Mouse (Mus musculus): ENCODE measurements around the gene Gm20489. TPM values are rescaled to one million over a fixed set of nuclear protein-coding genes. Genes with fewer than 3 reads are reported as not detected.

Gene Gm20489
- polyA plus RNA-seq, 1 experiment from 2014 or later: not detected

DNA sequence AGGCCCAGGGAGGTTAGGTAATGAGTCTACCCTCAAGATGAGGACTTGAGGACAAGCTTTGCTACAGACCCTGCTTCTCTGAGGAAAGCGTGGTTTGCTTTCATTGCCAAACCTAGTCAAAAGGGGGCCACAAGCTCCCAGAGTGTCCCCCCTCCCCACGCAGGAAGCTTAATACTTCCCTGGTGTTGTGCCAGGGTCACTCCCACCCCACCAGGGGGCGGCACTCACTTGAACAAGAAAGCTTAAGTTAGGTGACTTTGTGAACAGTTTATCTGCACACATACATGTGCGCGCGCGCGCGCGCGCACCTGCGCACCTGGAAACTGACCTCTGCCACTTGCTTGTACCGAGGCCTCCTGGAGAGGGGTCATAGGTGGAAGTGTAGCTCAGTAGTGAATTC, 12.2 kb downstream of the Gm20489 start:
- H3K27ac ChIP-seq: no peak overlapping the region
- no peaks in the 10 kb centered on the region for H3K36me3 ChIP-seq
- H3K4me1 ChIP-seq (replicated peaks): peaks cover 19% of the 10 kb centered on the region
- ATAC-seq: no peak
- 88% methylated on average over 13 of the region's 13 CpGs for WGBS
- no peak overlapping the region for H3K9ac ChIP-seq (replicated peaks)
- H3K27me3 ChIP-seq: no peaks in the 10 kb centered on the region
- H3K9me3 ChIP-seq: no peaks in the 10 kb centered on the region
- H3K4me3 ChIP-seq (replicated peaks): no peak overlapping the region
- no peak overlapping the region for H3K4me2 ChIP-seq (replicated peaks)

GRCm38 (mm10) chrX:101254740-101255139, 14.1 kb downstream of the Gm20489 start:
- Histone ChIP-seq H3K36me3 (no peaks in the 10 kb centered on the region), H3K27me3 (no peaks in the 10 kb centered on the region), H3K4me2 (replicated peaks) (peak overlapping the region; percentile 77), H3K9ac (replicated peaks) (peak overlapping the region; percentile 59), H3K9me3 (no peaks in the 10 kb centered on the region), H3K4me3 (replicated peaks) (peak overlapping the region; percentile 54), H3K27ac (no peak overlapping the region), H3K4me1 (replicated peaks) (peaks cover 9% of the 10 kb centered on the region)
- ATAC-seq: peak; percentile 42
- 32% methylated on average over 26 of the region's 26 CpGs for WGBS

- no peaks in the 10 kb centered on the region for H3K9me3 ChIP-seq
- no peak within 1 kb of the TSS for H3K27ac ChIP-seq
- H3K9ac ChIP-seq (replicated peaks): peak within 1 kb of the TSS; percentile 59
- H3K36me3 ChIP-seq: no peaks in the 10 kb centered on the region
- H3K4me1 ChIP-seq (replicated peaks): peaks cover 9% of the 10 kb centered on the region
- peak within 1 kb of the TSS; percentile 77 for H3K4me2 ChIP-seq (replicated peaks)
- WGBS: 29% methylated on average over 46 of the region's 47 CpGs
- H3K27me3 ChIP-seq: no peaks in the 10 kb centered on the region
- peak; percentile 94 for ATAC-seq
- peak within 1 kb of the TSS; percentile 54 for H3K4me3 ChIP-seq (replicated peaks)
These were observed 14.7 kb downstream of the Gm20489 start, which contains the start of gene Foxo4 for GRCm38 (mm10) chrX:101253952-101254729. Gene Foxo4 (plus strand): TSS chrX:101254528.

DNA sequence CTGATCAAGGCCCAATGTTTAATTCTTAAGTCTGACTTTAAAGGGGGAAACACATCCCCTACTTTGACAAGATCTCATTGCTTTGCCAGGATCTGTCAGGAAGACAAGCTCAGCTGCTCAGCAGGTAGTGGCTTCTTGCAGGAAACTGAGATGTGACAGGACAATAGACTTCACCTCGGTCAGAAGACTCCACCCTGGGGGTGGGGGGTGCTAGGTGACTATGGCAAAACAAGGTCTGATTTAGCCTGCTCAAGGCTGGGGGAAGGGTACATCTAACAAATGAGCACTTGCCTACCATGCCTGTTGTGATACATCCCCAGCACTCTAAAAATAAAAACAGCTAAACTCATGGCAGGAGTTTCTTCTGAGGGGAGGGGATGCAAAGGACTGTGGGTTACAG, 23.8 kb downstream of the Gm20489 start:
- H3K4me3 ChIP-seq (replicated peaks): no peak overlapping the region
- H3K4me2 ChIP-seq (replicated peaks): no peak overlapping the region
- no peaks in the 10 kb centered on the region for H3K9me3 ChIP-seq
- H3K27me3 ChIP-seq: peaks cover 3% of the 10 kb centered on the region; the same call in 1 of the 2 replicates
- no peaks in the 10 kb centered on the region for H3K4me1 ChIP-seq (replicated peaks)
- WGBS: 21% methylated on average over 1 of the region's 1 CpGs
- H3K9ac ChIP-seq (replicated peaks): no peak overlapping the region
- no peak overlapping the region for H3K27ac ChIP-seq
- no peak for ATAC-seq
- no peaks in the 10 kb centered on the region for H3K36me3 ChIP-seq

DNA sequence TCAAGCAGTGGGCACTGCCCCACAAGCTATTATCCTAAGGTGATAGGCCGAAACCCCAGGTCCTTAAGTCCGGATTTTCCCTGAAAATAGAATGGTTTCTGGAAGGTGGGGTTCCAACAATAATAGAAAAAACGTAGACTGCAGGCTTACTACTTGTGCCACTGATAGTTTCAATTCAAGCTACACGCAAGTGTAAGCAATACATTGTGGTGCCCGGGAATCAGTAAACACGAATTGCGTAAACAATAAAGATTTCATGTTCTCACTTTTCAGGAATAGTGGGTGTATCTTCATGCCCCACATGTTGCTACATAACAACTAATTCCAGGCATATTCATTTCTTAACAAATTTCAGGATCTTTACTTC, 46.0 kb downstream of the Gm20489 start:
- H3K9ac ChIP-seq (replicated peaks): no peak overlapping the region
- peaks cover 22% of the 10 kb centered on the region; the same call in 1 of the 2 replicates for H3K27me3 ChIP-seq
- no peak; the same call in 1 of the 2 replicates for ATAC-seq
- peak overlapping the region; percentile 48 for H3K4me2 ChIP-seq (replicated peaks)
- H3K4me1 ChIP-seq (replicated peaks): peaks cover 10% of the 10 kb centered on the region
- WGBS: 36% methylated on average over 7 of the region's 7 CpGs
- H3K36me3 ChIP-seq: no peaks in the 10 kb centered on the region
- H3K4me3 ChIP-seq (replicated peaks): peak overlapping the region; percentile 54
- H3K9me3 ChIP-seq: no peaks in the 10 kb centered on the region
- peak overlapping the region; percentile 68 for H3K27ac ChIP-seq

GRCm38 (mm10) chrX:101221834-101222795, 46.7 kb downstream of the Gm20489 start, which contains the start of gene Snx12:
Gene Snx12 (minus strand): TSS chrX:101222563.
- Histone ChIP-seq H3K9me3 (no peaks in the 10 kb centered on the region), H3K9ac (replicated peaks) (peak within 1 kb of the TSS; percentile 67), H3K27me3 (peaks cover 20% of the 10 kb centered on the region; the same call in 1 of the 2 replicates), H3K4me1 (replicated peaks) (peaks cover 10% of the 10 kb centered on the region), H3K36me3 (no peaks in the 10 kb centered on the region), H3K27ac (peak within 1 kb of the TSS; percentile 80), H3K4me3 (replicated peaks) (peak within 1 kb of the TSS; percentile 54), H3K4me2 (replicated peaks) (peak within 1 kb of the TSS; percentile 60)
- 20% methylated on average over 51 of the region's 55 CpGs for WGBS
- peak; percentile 97 for ATAC-seq

Other genes starting within 250 kb of the Gm20489 start
- gene Tex11, start 209.4 kb downstream of the Gm20489 start, polyA plus RNA-seq (2015; fragmentation: Nextera tagmentation; extraction: Ambion mirVana): 0.06 TPM in 1 of 2 replicates, not detected in the other
- 0.96 and 1.1 TPM in 2 replicates for gene Slc7a3, start 183.0 kb downstream of the Gm20489 start, polyA plus RNA-seq (2015; fragmentation: Nextera tagmentation; extraction: Ambion mirVana)
- 53.3 and 55.8 TPM in 2 replicates for gene Snx12, start 46.5 kb downstream of the Gm20489 start, polyA plus RNA-seq (2015; fragmentation: Nextera tagmentation; extraction: Ambion mirVana)
- gene Foxo4, start 14.5 kb downstream of the Gm20489 start, polyA plus RNA-seq (2015; fragmentation: Nextera tagmentation; extraction: Ambion mirVana): 0.86 and 1.1 TPM in 2 replicates
- not detected in 2 replicates for gene Gm614, start 5.0 kb downstream of the Gm20489 start, polyA plus RNA-seq (2015; fragmentation: Nextera tagmentation; extraction: Ambion mirVana)
- gene Il2rg, start 768 bp downstream of the Gm20489 start, polyA plus RNA-seq (2015; fragmentation: Nextera tagmentation; extraction: Ambion mirVana): 4.1 and 5.2 TPM in 2 replicates
- gene Med12, start 5.0 kb upstream of the Gm20489 start, polyA plus RNA-seq (2015; fragmentation: Nextera tagmentation; extraction: Ambion mirVana): 25.6 and 33.9 TPM in 2 replicates
- 55.1 and 56.6 TPM in 2 replicates for gene Nlgn3, start 30.1 kb upstream of the Gm20489 start, polyA plus RNA-seq (2015; fragmentation: Nextera tagmentation; extraction: Ambion mirVana)
- gene Gjb1, start 107.4 kb upstream of the Gm20489 start, polyA plus RNA-seq (2015; fragmentation: Nextera tagmentation; extraction: Ambion mirVana): 0.47 and 0.48 TPM in 2 replicates
- gene Zmym3, start 151.8 kb upstream of the Gm20489 start, polyA plus RNA-seq (2015; fragmentation: Nextera tagmentation; extraction: Ambion mirVana): 60.3 and 62.7 TPM in 2 replicates
- gene Nono, start 160.3 kb upstream of the Gm20489 start, polyA plus RNA-seq (2015; fragmentation: Nextera tagmentation; extraction: Ambion mirVana): 483 and 484 TPM in 2 replicates
- 2.8 TPM in 2 replicates for gene Itgb1bp2, start 180.1 kb upstream of the Gm20489 start, polyA plus RNA-seq (2015; fragmentation: Nextera tagmentation; extraction: Ambion mirVana)

Data from midbrain, embryonic 13.5 days (tissue).